Mouse (Mus musculus) liver, embryonic 14.5 days (tissue): Measurements from ENCODE around the gene Znrf3.

Source experiments
- CTCF ChIP-seq: IDR thresholded peaks from 2 replicates; pipeline ENCODE4 v1.5.1; 2016; ENCODE audit warnings: antibody characterized with exemption, low read depth, control low read depth
- EP300 ChIP-seq: IDR thresholded peaks from 2 replicates; pipeline ENCODE4 v1.6.1; 2016; ENCODE audit warnings: antibody characterized with exemption, low read depth

DNA sequence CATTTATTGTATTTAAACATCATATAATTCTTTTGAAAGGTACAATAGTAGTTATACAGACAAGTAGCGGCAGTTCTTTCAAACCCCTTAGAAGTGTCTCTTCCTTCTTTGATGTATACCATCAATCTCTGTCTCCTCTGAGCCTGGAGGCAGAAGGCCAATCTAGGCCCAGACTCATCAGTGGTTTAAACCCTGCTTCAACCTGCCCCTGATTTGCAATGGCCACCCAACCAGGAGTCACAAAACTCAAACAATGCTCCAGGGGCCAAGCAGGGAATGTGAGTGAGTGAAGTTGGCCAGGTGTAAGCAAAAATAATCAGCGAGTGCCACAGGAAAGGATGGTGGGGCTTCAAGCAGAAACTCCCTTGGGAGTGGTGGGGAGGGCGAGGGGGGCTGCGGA lies 6.1 kb upstream of the Znrf3 start:
- no peak for TF ChIP-seq CTCF
- no peak for TF ChIP-seq EP300
